Mouse (Mus musculus) CH12.LX (cell line): ENCODE measurements at regions not wholly inside any gene's neighbourhood (a gene's known extent, or its start where the extent isn't known, plus 50 kb on each side); places are given as distances from the start of the nearest gene placed in this dataset.

Source experiments
- CHD1 ChIP-seq: IDR thresholded peaks from 2 replicates; pipeline ENCODE4 v1.6.1; 2012; ENCODE audit warnings: low read depth, low read length, improper control_type of control experiment, inconsistent platforms
- CTCF ChIP-seq, 2 experiments: IDR thresholded peaks in 1 of 2; conservative IDR thresholded peaks in 1 of 2; 2 replicates each; pipeline ENCODE4 v1.5.1; 2011 to 2012; ENCODE audit warnings: low read depth in 2 of 2, low read length in 2 of 2, improper control_type of control experiment in 1 of 2, inconsistent platforms in 1 of 2, mild to moderate bottlenecking in 1 of 2, moderate library complexity in 1 of 2
- E2F4 ChIP-seq: IDR thresholded peaks from 2 replicates; pipeline ENCODE4 v1.6.1; 2011; ENCODE audit warnings: low read depth, low read length, improper control_type of control experiment; ENCODE audit not compliant: insufficient replicate concordance
- EP300 ChIP-seq: IDR thresholded peaks from 2 replicates; pipeline ENCODE4 v1.6.1; 2011; ENCODE audit warnings: low read length, improper control_type of control experiment
- KAT2A ChIP-seq: IDR thresholded peaks from 2 replicates; pipeline ENCODE4 v1.6.1; 2012; ENCODE audit warnings: low read length, improper control_type of control experiment, inconsistent platforms; ENCODE audit not compliant: insufficient replicate concordance
- MAFK ChIP-seq: IDR thresholded peaks from 2 replicates; pipeline ENCODE4 v1.6.1; 2011; ENCODE audit warnings: low read length, improper control_type of control experiment; ENCODE audit not compliant: insufficient replicate concordance
- MAX ChIP-seq: IDR thresholded peaks from 2 replicates; pipeline ENCODE4 v1.6.1; 2011; ENCODE audit warnings: low read length, improper control_type of control experiment
- MAZ ChIP-seq: IDR thresholded peaks from 2 replicates; pipeline ENCODE4 v1.6.1; 2012; ENCODE audit warnings: low read depth, mild to moderate bottlenecking, inconsistent platforms, low read length, improper control_type of control experiment, moderate library complexity
- NRF1 ChIP-seq: IDR thresholded peaks from 2 replicates; pipeline ENCODE4 v1.6.1; 2014; ENCODE audit warnings: low read depth, mild to moderate bottlenecking, inconsistent platforms, low read length, improper control_type of control experiment, moderate library complexity
- POLR2AphosphoS2 ChIP-seq: IDR thresholded peaks from 2 replicates; pipeline ENCODE4 v1.6.1; 2011; ENCODE audit warnings: low read depth, low read length, improper control_type of control experiment
- RCOR1 ChIP-seq: conservative IDR thresholded peaks from 2 replicates; pipeline ENCODE4 v1.6.1; 2012; ENCODE audit warnings: low read depth, mild to moderate bottlenecking, inconsistent platforms, low read length, improper control_type of control experiment
- SMC3 ChIP-seq: IDR thresholded peaks from 2 replicates; pipeline ENCODE4 v1.6.1; 2011; ENCODE audit warnings: low read depth, low read length, improper control_type of control experiment
- USF1 ChIP-seq: IDR thresholded peaks from 2 replicates; pipeline ENCODE4 v1.6.1; 2014; ENCODE audit warnings: low read depth, mild to moderate bottlenecking, inconsistent platforms, low read length, improper control_type of control experiment
- ZC3H11A ChIP-seq: IDR thresholded peaks from 2 replicates; pipeline ENCODE4 v1.6.1; 2012; ENCODE audit warnings: low read depth, mild to moderate bottlenecking, inconsistent platforms, low read length, improper control_type of control experiment

GRCm38 (mm10) chr1:119153619-119154018 is 100.2 kb upstream of the Gli2 start:
- TF ChIP-seq CTCF (conservative IDR thresholded peaks at IDR 0.05 in 1 of 2, IDR thresholded peaks at IDR 0.05 in 1 of 2; ENCODE audit: low read depth in 2 of 2, low read length in 2 of 2) (no peak), KAT2A (no peak), MAFK (no peak), EP300 (no peak), MAX (no peak), E2F4 (no peak), SMC3 (no peak), MAZ (no peak), RCOR1 (no peak), ZC3H11A (no peak), NRF1 (no peak), USF1 (no peak), POLR2AphosphoS2 (no peak), CHD1 (no peak)
